Mouse (Mus musculus) embryonic facial prominence, embryonic 15.5 days (tissue): ENCODE results near the gene G6pd2. TPM values are rescaled to one million over a fixed set of nuclear protein-coding genes. Genes with fewer than 3 reads are reported as not detected.

ENCODE experiments used
- ATAC-seq: fragments of 200-750 bp; cut with Nextera tagmentation; 2 replicates; pipeline ENCODE4 v1.8.0; 2017; ENCODE audit warnings: low read depth, moderate TSS enrichment; ENCODE audit not compliant: insufficient number of reproducible peaks, low FRiP score, low TSS enrichment
- H3K27ac ChIP-seq: fragments of 300-500 bp; sonication (generic); replicated peaks from 2 replicates; pipeline ENCODE4 v1.5.1; 2015; ENCODE audit warnings: mild to moderate bottlenecking, inconsistent platforms
- H3K27me3 ChIP-seq: fragments of 300-500 bp; sonication (generic); 2 replicates; pipeline ENCODE4 v1.6.1; 2015; ENCODE audit warnings: inconsistent platforms
- H3K36me3 ChIP-seq: fragments of 300-500 bp; sonication (generic); 2 replicates; pipeline ENCODE4 v1.6.1; 2015; ENCODE audit warnings: mild to moderate bottlenecking, inconsistent platforms
- H3K4me1 ChIP-seq: fragments of 300-500 bp; sonication (generic); 2 replicates; pipeline ENCODE4 v1.6.1; 2015; ENCODE audit warnings: inconsistent platforms
- H3K4me2 ChIP-seq: fragments of 300-500 bp; sonication (generic); replicated peaks from 2 replicates; pipeline ENCODE4 v1.6.1; 2015; ENCODE audit warnings: mild to moderate bottlenecking, inconsistent platforms
- H3K4me3 ChIP-seq: fragments of 300-500 bp; sonication (generic); replicated peaks from 2 replicates; pipeline ENCODE4 v1.5.1; 2015; ENCODE audit warnings: mild to moderate bottlenecking, inconsistent platforms
- H3K9ac ChIP-seq: fragments of 300-500 bp; sonication (generic); 2 replicates; pipeline ENCODE4 v1.6.1; 2015; ENCODE audit warnings: inconsistent platforms
- H3K9me3 ChIP-seq: fragments of 300-500 bp; sonication (generic); replicated peaks from 2 replicates; pipeline ENCODE4 v1.6.1; 2016; ENCODE audit warnings: inconsistent platforms
- WGBS: fragments of 180-500 bp; shearing (Covaris S2); methylation state at CpG from one replicate; pipeline ENCODE4 v1.1.7; 2015; 5-methylcytosine and 5-hydroxymethylcytosine counted together
- polyA plus RNA-seq: library from polyadenylated mRNA; unstranded; fragments of >200 nt; fragmentation: Nextera tagmentation; extraction: Ambion mirVana; gene quantifications from 2 replicates; pipeline ENCODE4 v1.2.1, GENCODE M21; 2015

The G6pd2 gene
- 0.18 TPM in 1 of 2 replicates, not detected in the other for polyA plus RNA-seq

DNA sequence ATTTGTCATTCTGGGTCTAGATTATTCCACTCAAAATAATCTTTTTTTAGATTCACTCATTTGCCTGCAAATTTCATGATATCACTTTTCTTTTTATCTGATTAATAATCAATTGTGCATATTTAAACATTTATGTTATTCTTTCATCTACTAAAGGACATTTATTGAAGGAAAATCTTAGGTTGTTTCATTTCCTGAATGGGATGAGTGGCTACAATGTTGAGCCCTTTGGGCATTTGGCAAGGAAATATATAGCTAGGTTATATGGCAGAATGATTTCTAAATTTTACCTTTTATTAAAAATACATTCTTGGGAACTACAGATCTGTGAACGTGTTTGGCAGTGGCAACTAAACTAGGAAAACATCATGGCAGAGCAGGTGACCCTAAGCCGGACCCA is at the start of gene G6pd2:
G6pd2 (plus strand) TSS at position 301 of the 400 bp plus-strand sequence.
- Histone ChIP-seq H3K4me2 (no peak within 1 kb of the TSS), H3K4me3 (no peak within 1 kb of the TSS), H3K9ac (no peak within 1 kb of the TSS), H3K27me3 (no peaks in the 10 kb centered on the region), H3K4me1 (no peaks in the 10 kb centered on the region), H3K36me3 (no peaks in the 10 kb centered on the region), H3K9me3 (no peaks in the 10 kb centered on the region), H3K27ac (no peak within 1 kb of the TSS)
- WGBS: 90% methylated on average over 2 of the region's 2 CpGs
- no peak for ATAC-seq

DNA sequence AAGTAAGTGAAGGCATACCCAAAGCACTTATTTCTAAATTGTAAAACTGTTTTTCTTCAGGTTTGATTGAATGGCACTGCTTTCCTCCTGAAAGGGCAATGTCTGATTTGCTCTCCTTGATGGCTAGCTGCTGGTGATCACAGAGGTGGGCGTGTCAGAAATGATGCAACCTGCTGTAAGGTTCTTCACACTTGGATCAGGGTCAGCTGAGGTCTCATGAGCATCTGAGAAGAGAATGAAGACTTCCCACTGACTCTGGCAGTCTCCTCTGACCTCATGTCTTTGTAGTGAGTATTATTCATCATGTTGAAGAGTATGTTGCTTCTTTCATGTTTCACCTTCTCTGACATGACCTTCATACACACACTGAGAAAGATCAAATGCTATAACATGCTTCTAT is 44.4 kb upstream of the G6pd2 start:
- WGBS: 68% methylated on average over 1 of the region's 1 CpGs
- Histone ChIP-seq H3K9me3 (no peaks in the 10 kb centered on the region), H3K27me3 (no peaks in the 10 kb centered on the region), H3K36me3 (no peaks in the 10 kb centered on the region), H3K4me1 (no peaks in the 10 kb centered on the region), H3K27ac (no peak overlapping the region), H3K9ac (no peak overlapping the region), H3K4me3 (no peak overlapping the region), H3K4me2 (no peak overlapping the region)
- no peak for ATAC-seq

- H3K9ac ChIP-seq: no peak overlapping the region
- no peak for ATAC-seq
- H3K27ac ChIP-seq: no peak overlapping the region
- H3K27me3 ChIP-seq: no peaks in the 10 kb centered on the region
- no peaks in the 10 kb centered on the region for H3K9me3 ChIP-seq
- H3K4me1 ChIP-seq: no peaks in the 10 kb centered on the region
- H3K4me2 ChIP-seq: no peak overlapping the region
- H3K36me3 ChIP-seq: no peaks in the 10 kb centered on the region
- no peak overlapping the region for H3K4me3 ChIP-seq
Observed at GRCm38 (mm10) chr5:61832935-61833551, 24.4 kb downstream of the G6pd2 start.

DNA sequence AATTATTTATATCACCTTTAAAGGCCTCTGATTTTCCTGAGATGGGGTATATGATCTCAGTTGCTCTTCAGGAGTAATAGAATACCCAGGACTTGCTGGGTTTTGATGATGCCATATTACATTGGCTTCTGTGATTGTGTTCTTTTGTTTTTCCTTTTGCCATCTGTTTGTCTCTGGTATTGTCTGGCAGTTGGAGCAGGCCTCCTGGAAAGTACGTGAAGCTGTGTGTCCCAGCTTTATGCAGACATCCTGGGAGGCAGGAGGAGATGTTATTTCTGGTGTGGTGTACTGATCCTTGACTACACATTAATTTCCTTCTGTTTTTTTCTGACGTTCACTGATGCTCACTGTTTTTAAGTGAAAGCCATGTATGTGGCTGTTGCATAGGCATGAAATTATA is 35.3 kb downstream of the G6pd2 start:
- Histone ChIP-seq H3K36me3 (no peaks in the 10 kb centered on the region), H3K27ac (no peak overlapping the region), H3K9ac (no peak overlapping the region), H3K9me3 (no peaks in the 10 kb centered on the region), H3K27me3 (no peaks in the 10 kb centered on the region), H3K4me3 (no peak overlapping the region), H3K4me2 (no peak overlapping the region), H3K4me1 (no peaks in the 10 kb centered on the region)
- WGBS: 80% methylated on average over 2 of the region's 2 CpGs
- ATAC-seq: no peak
